Mouse (Mus musculus) embryonic fibroblast, embryonic 13.5 days (primary cell): ENCODE measurements at regions not wholly inside any gene's neighbourhood (a gene's known extent, or its start where the extent isn't known, plus 50 kb on each side); places are given as distances from the start of the nearest gene placed in this dataset.

Source experiments
- CTCF ChIP-seq: IDR thresholded peaks from 2 replicates; pipeline ENCODE4 v1.5.1; 2011; ENCODE audit warnings: mild to moderate bottlenecking, control low read depth, low read length, moderate library complexity, borderline replicate concordance; ENCODE audit not compliant: insufficient read depth
- POLR2A ChIP-seq: IDR thresholded peaks from 2 replicates; pipeline ENCODE4 v1.6.1; 2011; ENCODE audit warnings: low read depth, mild to moderate bottlenecking, control low read depth, low read length, moderate library complexity

- TF ChIP-seq POLR2A, result no peak
- TF ChIP-seq CTCF, result no peak
These were observed 85.0 kb upstream of the Iqcj start for GRCm38 (mm10) chr3:67806847-67807601.
